Mouse (Mus musculus): ENCODE data around the gene Klhl18.

GRCm38 (mm10) chr9:110488841-110489240 is 12.3 kb upstream of the Klhl18 start:
- TF ChIP-seq CTCF (conservative IDR thresholded peaks at IDR 0.05; ENCODE audit: low read length): no peak
- no peak; the same call in 1 of the 2 replicates for TF ChIP-seq NANOG (IDR thresholded peaks at IDR 0.05; ENCODE audit: borderline replicate concordance, low read length)
- no peak for TF ChIP-seq POU5F1 (IDR thresholded peaks at IDR 0.05; ENCODE audit: borderline replicate concordance, low read length)

All from E14TG2a.4 (cell line).